Mouse (Mus musculus): Measurements from ENCODE around the gene Ppef2.
A peak's percentile ranks its signal among the peaks of the same experiment; 100 is the strongest.

Ppef2 gene

DNA sequence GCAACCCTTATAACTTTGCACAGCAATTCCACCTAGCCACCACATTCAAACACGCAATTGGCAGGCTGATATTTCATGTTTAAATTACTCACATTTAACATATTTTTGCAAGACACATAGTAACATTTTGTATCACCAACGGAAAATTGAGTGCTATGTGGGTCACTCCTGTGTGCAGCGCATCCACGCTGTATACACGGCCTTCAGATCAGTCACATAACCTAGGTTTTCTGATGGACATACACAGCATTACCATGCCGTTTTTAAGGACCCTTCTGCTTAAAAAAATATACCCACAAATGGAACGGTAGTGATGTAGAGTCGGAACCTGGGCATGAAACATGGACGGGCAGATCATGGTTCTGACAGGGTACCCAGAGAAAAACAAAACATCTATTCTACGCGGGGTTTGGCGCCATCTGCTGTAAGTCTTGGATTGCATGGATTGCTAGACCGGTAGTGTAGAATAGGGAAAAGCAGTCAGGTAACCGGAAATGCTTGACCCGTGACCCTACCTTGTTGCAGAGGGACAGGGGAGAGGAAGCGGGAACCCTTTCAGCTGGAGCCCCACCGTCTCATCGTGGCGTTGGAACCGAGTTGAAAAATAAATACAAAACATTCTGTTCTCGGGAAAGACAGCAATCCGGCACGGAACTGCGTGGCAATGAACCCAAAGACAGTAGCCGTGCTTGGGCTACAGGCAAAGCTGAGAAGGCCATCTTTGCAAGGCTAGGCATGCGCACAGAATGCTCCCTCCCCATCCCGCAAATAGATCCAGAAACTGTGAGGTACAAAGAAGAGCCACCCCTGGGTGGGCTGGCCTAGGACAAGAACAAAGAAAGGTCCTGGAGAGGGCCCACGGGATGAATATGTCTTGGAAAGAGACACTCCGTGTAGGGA lies 16.5 kb downstream of the Ppef2 start:
- DNase-seq (ENCODE audit: extremely low spot score, low spot score) = peak; percentile 60

DNA sequence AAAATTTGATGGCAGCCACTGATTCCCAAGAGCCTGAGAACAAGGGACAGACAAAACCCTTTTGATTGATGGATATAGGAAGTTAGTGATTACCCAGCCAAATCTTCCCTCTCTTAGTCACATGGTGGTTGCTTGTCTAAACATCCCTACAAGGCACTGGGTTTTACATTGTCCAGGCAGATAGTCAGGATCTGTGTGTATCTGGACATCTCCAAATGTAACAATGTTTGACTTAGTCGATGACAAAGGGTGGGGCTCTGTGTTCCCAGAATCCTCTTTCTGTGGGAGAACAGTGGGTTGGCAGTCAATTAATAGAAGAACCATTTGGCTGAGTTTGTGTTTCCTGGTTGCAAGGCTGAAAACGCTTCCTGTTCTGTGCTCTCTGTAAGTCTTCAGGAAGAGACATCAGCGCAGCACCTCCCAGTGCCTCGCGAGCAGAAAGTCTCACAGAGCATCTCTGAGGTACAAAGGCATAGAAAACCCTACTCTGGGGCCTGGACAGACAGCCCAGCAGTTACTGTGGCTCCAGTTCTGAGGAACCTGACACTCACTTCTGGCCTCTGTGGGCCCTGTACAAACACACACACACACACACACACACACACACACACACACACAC lies 21.0 kb downstream of the Ppef2 start:
- DNase-seq (ENCODE audit: extremely low spot score, low spot score) = no peak

DNA sequence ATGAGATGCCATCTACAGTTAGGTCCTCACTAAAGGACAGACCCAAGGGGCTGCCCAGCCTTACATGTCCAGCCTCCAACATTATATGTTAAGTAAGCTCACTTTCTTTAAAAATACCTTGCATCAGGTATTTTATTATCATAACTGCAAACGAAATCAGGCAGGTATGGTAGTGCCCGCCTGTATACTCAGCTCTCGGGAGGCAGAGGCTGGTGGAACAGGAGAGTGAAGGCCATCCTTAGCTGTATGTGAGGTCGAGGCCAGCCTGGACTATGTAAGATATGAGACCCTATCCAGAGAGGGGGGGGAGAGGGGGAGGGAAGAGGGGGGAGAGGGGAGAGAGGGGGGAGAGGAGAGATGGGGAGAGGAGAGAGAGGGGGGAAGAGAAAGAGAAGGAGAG lies 22.7 kb downstream of the Ppef2 start:
- DNase-seq (ENCODE audit: extremely low spot score, low spot score) = no peak

DNA sequence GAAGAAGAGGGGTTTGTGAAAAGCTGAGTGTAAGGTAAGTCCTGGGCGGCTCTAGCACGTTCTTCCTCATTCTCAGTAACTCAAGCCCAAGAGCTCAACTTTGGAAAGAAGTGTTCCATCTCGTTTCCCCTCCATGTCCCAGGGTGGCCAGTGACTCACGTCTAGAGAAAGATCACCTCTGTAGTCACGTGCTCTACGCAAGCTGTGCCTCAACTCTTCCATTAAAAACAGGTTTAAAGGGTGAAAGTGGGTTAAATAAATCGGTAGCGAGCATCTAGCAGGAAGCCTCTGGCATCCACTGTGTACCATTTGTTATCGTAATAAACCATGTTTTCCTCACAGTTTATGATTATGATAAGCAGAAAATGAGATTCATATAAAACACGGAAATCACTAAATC lies 24.2 kb downstream of the Ppef2 start:
- DNase-seq (ENCODE audit: extremely low spot score, low spot score) = no peak

DNA sequence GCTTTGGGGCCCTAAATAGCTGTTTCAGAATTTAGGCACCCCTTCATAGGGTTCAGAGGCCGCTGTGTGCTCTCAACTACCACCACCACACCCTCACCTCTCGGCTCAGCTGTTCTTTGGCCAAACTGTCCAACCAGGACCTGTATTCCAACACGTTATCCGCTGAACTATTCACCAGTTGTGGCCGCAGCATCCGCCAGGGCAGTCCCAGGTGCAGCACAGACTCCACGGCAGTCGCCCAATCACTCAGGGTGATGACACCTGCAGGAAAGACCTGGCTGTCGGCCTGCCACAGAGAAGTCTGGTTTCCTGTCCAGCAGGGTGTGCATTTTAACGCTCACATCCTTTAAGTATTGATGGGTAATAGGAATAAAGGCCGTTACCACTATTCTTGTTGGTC lies 25.8 kb downstream of the Ppef2 start:
- DNase-seq (ENCODE audit: extremely low spot score, low spot score) = no peak

DNA sequence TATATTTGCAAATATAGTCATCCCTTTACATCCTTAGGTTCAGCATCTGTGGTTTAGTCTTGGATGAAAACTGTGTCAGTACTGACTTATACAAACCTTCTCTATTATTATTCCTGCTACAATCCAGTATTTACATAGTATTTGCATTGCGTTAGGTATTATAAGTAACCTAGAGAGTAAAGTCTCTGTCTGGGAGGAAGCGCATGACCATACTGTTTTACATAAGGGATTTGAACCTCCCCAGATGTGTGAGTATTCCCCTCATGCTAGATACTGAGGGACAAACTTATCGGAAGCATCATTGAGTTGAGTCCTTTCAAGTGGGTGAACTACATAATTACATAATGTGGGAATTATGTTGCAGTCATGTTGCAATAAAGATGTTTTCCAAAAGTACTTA lies 26.6 kb downstream of the Ppef2 start:
- no peak for DNase-seq (ENCODE audit: extremely low spot score, low spot score)

DNA sequence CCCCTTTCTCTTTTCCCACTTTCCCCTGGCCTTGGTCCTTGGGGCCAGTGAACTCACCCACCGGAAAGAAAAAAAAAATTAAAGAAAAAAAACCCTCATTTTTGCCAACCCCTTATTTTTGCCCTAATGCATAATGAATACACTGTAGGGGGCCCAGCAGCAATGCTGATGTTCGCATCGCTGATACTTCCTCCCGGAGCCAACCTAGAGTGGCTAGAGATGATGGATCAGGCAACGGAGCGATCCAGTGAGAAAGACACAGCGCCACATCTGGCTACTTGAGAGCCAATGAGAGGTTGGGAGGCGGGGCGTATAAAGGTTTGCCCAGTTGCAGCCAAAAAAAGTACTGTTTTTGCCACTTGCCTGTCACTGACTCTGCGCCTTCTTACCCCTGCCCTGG lies 27.3 kb downstream of the Ppef2 start:
- no peak for DNase-seq (ENCODE audit: extremely low spot score, low spot score)

DNA sequence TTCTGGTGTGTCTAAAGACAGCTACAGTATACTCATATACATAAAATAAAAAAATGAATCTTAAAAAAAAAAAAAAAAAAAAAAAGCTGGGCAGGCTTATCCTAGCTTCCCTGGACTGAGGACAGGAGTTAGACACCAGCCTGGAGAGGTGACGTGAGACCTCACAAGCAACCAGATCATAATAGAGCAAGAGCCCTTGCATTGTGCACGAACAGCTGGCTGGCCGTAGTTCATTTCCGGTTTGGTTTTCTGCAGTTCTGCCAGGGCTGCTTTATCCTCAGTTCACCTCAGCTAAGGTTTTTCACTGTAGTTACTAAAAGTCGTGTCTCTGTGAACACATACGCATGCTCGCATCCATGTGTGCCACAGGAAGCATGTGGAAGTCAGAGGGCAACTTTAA lies 28.3 kb downstream of the Ppef2 start:
- DNase-seq (ENCODE audit: extremely low spot score, low spot score) = no peak

DNA sequence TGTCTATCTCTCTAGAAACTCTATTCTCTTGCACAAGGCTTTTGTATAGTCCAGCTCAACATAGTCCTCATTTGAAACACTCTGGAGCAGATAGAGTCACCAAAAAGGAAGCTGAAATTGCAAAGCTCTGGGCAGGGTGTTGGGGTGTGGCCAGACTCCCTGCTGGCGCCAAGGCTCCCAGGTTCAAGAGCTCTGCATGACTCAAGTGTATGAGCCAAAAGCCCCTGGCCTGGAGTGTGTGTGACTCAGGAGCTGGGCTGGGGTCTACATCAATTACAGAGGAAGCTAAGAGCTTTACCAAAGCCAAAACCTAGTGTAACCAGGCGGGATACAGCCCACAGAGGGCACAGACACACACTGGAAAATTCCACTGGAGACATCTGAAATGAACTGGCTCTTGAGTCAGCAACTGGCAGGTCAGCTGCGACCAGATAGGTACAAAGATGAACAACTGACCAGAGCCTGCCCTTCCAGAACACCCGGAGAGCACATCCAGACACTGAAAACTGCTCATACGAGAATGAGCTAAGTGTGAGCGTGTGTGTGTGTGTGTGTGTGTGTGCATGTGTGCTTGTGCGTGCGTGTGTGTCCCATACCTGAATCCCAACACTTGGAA lies 35.7 kb downstream of the Ppef2 start:
- no peak for DNase-seq (ENCODE audit: extremely low spot score, low spot score)

DNA sequence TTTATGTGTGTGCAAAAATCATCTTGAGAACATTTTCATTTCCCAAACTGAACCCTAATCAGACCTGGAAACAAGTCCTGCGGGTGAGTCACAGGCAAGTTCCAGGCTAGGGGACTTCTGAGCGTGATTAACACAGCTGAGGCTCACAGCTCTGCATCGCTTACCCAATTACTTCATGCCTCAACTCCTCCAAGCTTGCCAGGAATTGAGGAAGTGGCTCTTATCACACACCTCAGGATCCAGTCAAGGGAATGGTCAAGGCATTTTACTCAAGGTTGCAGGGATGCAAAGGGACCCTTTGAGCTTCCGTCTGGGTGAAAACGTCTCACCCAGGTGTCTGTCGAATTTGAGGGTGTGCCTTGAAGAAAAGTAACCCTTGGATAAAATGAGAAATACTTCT lies 36.3 kb downstream of the Ppef2 start:
- no peak for DNase-seq (ENCODE audit: extremely low spot score, low spot score)

DNA sequence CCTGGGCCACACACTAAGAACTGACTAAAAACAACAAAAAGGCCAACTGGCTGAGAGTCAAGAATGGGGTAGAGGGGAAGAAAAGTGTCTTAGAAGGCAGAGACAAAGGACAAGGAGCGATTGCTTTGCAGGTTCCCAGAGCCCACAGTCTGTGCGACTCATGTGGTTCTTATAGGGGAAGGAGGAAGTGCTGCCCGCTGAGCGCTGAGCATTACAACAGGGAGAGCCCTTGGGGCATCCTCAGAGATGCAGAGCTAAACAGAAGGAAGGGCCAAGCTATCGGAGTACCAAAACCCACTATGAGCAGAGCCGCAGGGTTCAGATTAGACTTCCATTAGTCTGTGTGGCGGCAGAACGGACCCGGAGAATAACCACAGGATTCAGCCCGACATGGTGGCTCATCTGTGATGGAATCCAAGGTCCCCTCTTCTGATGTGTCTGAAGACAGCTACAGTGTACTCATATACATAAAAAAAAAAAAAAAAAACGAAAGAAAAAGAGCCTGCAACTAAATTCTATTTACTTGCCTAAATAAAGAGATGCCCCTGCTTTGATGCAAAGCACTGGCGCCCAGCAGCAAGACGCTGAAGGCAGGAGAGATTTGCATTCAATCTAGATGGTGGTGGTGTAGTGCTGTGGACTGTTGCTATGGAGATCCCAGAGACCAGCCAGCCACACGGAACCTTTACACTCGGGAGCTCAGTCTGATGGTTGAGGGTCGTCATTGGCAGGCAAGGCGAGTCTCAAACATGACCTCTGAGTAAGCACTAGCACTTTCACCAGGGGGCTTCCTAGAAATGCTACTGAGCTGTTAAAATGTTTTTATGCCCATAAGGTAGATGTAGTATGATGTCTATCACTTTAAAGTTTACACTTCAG lies 36.9 kb downstream of the Ppef2 start:
- DNase-seq (ENCODE audit: extremely low spot score, low spot score) = no peak

DNA sequence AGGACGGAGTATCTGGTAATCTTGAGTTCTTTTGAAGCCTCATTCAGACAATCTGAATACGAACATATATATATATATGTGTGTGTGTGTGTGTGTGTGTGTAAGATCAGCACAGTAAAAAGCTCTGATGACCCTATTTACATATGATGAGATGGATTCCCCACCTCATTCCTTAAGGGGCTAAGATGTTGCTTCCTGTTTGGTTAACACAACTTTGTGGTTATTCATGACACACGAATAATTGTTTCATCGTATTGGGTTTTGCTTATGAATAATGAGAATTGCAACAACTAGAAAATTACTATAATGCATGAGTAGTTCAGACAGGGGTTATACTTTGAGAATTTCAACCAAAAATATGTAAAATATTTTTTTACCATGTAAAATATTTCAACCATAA lies 40.8 kb downstream of the Ppef2 start, which contains the start of gene U90926:
Gene U90926, minus strand, starts transcription at position 101 of the 400 bp plus-strand sequence.
- no peak for DNase-seq (ENCODE audit: extremely low spot score, low spot score)

DNA sequence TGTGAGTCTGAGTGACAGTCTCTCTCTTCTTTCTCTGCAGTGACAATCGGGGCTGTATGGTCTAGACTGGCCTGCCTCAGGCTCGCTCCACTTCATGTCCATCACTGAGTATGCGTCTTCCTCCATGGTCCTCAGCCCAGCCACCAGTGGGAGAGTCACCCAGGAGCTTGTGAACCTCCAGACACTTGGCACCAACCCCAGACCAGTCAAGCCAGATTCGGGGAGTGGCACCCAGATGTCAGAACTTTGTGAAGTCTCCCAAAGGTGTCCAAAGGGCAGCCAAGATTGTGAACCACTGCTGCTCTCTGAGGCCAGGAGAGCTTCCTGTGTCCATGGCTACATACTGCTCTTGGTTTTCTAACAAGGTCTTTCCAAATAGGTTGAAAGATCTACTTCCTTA lies 43.8 kb downstream of the Ppef2 start:
- no peak for DNase-seq (ENCODE audit: extremely low spot score, low spot score)

DNA sequence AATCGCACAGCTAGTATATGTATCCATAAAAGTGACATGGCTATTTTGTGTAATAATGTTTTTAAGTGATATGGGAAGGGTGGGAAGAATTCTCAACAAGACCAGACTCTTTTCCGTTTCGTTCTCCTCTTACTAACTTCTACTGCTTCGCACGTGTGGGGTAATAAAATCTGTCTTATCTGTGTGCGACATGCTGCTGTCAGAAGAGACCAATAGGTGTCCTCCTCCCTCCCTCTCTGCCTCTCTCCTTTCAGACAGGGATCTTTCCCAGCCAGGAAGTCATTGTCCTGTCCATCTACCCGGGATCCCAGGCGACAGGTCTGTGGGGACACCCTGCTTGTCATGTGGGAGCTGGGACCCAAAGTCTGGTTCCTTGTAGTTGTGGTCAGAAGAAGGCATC lies 45.9 kb downstream of the Ppef2 start:
- DNase-seq (ENCODE audit: extremely low spot score, low spot score) = no peak

DNA sequence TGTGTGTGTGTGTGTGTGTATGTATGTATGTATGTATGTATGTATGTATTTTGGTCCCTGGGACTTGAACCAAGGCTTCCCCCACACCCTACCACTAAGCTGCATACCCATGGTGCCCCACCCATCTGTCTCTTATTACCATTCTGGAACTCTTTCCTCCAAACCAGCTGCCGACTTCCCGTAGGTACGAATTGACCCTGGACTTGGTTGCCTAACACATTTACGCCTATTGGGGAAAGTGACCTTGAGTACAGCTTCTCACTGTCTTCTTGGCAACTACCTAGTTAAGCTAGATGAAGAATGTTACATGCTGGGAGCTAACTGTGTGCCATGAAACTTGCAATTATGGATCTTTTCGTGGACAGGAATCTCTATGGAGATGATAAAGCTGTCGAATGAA lies 50.0 kb downstream of the Ppef2 start:
- no peak for DNase-seq (ENCODE audit: extremely low spot score, low spot score)

DNA sequence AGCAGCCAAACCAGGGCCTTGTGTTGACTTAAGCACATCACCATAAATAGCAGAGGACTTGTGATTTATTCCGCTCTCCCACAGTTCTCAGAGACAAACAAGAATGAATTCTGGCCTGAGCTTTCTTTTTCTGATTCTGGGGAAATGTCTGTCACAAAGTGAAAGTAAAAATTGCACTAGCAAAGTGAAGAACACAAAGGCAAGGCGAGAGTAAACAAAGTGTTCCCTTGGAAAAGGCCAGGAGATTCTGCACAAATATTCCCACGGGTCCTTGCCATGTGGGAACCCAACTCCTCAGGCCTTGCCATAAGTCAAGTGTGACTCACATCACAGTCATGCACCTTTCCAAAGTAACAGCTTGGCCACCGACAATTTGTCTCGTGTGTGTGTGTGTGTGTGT lies 50.4 kb downstream of the Ppef2 start:
- DNase-seq (ENCODE audit: extremely low spot score, low spot score) = no peak

DNA sequence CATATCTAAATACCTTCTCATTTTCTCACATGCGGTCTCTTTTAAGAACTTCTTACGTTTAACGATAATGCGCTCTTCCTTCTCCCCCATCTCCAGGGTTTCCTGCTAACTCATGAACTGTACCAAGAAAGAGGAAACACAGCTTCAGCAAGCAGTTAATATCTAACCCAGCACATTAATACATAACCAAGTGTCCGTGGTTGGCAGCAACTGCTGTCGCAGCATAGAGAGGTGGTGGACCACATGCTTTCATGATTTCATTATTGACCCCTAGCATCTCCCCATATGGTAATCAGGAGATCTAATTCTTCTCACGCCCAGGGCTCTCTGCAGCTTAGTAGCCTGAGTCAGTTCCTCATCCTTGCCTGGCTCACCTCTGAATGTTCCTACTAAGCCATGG lies 50.9 kb downstream of the Ppef2 start:
- no peak for DNase-seq (ENCODE audit: extremely low spot score, low spot score)

DNA sequence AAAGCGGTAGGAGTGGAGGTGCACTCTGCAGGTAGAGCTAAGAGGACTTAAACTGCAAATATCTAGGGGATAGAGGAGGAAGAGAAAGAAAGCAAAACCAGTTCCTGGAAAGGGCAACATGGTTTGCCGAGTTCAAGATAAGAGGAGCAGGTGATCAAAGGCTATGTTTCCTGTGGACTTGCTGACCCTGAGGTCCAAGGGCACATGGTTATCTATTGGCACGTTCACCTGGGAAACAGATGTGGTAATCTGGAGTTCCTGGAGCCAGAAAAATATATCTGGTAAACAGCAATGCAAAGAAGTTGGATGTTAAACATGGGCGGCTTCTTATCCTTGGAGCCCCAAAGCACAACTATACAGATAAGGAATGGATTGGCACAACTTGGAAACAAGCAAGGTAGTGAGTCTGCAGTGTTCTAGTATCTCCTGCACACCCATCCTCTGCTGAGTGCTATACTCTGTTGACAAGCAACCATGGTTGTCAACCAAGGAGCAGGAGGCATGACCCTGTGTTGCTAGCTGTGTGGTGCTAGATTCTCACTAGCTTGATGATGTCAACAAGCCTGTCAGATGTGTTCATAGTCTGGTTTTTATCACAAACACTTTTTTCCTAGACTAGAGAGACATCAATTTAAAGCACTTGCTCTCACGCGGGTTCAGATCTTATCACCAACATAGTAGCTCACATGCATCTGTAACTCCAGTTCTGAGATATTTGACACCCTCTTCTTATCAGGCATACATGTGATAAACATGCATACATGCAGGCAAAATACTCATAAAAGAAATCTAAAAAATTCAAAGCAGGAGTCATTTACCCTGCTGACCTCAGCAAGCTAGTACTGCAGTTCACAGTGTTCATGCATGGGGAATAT lies 51.7 kb downstream of the Ppef2 start:
- no peak for DNase-seq (ENCODE audit: extremely low spot score, low spot score)

DNA sequence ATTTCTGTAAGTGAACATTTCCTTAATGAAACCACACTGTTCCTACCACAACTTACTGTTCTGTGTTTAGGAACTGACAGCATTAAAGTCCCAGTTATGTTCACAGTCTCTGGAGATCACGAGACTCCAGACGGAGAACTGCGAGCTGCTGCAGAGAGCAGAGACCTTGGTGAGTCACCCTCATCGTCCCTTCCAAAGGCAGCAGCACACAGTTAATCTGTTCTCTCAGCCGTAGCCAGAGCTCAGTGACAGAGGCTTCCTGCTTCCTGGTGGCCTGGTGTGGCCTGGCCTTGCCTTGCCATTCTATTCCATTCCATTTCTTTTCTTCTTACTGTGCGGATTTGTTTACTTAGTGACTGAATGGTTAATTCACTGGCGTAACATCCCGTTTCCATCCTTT lies 57.8 kb downstream of the Ppef2 start:
- no peak for DNase-seq (ENCODE audit: extremely low spot score, low spot score)
